Mouse (Mus musculus) cerebellum, adult 8-10 months (tissue): ENCODE data around the gene Gimap8.

ENCODE experiments used
- DNase-seq: peaks from one replicate; pipeline ENCODE4 v3.0.0; 2022

The Gimap8 gene

DNA sequence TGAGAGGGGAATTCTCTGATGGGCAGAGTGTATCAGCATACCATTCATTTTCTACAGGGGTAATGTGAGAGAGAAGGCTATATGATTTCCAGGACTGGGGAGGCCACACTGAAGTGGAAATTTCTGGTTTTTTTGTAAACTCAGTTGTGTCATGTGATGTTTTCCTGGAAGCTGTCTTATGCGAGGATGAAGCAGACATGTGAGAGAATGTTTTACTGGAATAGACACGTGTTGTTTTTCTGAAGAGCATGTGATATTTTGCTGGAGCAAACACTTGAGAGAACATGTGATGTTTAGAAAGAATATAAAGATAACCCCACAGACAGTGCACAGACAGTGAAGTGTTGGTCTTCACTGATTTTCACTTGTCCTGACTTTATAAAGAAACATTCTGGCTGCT lies 8.5 kb upstream of the Gimap8 start:
- DNase-seq, result no peak

DNA sequence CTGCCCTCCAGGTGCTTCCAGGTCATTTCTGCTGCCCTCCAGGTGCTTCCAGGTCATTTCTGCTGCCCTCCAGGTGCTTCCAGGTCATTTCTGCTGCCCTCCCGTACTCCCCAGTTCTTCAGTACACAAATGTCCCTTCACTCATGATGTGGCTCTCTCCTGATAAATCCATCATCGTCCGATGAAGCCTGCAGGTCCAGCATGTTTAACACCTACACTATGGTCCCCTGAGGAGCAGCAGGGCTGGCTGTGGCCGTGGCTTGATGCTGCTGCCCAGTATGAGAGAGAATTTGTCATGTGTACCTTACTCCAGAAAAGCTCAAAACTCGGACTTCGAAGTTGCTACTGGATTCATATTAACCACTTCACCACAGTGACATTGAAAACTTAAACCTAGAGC lies 5.6 kb upstream of the Gimap8 start:
- no peak for DNase-seq

DNA sequence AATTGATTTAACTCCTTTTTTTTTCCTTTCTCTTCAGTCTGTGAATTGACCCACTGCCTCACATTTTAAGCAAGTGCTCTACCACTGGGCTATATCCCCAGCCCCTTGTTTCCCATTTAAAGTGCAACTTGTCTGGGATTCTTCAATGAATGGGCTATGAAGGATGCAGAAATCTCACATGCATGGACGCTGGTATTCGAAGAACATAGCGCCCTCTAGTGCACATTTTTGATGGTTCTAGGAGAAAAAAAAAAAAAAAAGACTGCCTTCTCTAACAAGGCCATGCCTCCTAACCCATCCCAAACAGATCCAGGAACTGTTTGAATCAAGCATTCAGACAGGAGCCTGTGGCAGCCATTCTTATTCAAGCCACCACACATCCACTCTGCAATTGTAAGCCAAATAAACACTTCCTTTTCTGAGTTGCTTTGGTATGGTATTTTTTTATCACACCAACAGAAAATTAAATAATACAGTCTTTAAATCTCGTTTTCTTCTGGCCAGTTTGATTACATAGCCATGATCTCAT lies 4.2 kb upstream of the Gimap8 start:
- peak; percentile 50 for DNase-seq

DNA sequence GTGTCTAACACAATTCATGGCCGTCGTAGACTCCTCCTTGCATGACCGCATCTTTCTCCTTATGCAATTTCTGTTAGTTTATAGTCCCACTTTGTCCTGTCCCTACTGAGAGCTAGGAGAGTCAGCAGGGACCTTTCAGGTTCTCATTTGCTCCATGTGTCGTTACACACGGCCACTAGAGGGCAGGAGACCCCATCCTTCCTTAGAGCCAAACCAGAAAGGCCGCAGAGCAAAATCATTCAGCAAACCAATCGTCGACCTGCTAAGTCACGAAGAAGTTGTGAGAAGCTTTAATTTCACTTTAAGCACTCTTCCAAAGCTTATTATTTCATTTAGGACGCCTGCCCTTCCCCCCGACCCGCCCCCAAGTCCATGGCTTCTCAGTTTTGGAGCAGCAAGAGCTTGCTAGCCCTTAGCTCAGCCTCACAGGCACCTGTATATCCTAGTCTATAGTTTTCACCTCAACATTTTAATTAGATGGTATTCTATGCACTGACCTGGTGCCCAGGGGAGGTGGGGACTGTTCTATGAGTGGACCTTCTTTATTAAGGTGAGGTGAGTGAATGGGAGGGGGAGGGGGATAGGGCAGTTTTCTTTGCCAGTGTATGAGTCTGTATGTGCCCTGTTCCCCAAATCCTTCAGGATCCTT lies 1.2 kb upstream of the Gimap8 start:
- DNase-seq, result peak; percentile 55

DNA sequence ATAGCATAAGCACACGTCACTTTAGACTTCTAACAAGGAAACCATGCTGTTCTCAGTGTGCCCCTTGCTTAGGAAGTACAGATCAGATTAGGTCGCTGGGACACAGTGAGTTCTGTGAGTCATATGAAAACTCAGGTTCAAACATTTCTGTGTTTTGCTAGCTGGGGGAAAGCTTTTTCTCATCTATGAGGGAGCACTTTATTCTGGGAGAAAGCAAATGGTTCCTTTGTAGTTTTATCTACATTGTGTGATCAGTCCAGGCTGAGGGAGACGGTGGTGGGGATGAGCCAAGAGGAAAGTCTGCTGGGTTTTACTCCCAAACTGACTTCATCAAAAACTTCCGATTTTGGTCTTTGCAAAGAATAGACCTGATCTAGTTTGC lies 734 bp upstream of the Gimap8 start:
- DNase-seq, result no peak

DNA sequence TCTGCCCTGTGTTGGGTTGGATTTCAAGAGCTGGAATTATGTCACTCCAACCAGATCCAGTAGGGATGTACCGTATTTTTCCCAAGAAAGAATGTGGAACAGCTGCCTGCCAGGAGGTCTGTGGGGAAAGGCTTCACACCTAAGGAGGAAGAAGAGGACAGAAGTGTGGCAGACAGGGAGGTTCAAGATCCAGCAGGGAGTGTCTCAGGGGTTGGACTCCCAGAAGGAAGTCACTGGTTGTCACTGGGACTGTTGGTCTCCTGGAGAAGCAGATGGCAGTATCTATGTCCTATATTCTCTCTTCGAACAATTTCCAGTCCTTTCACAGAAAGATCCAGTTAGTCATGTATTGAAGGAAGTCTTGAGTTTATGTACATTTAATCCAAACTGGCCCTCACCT lies 577 bp downstream of the Gimap8 start:
- DNase-seq, result no peak

DNA sequence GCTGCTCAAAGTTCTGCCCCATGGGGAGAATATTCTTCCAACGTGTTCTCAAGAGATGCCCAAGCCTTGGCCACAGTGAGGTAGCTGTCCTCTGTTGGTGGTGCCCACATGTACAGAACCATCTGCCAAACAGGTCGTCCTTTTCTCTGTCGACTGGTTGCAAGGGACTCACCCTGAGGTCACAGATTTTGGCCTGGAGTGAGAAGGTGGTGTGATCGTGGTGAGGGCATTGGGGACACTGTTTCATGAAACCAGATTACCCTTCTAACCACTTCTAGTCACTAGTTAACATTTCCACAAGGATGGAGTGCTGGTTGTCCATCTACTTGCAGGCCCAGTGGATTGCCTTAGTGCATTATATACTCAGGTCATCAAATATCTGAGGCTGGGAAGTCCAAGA lies 1.7 kb downstream of the Gimap8 start:
- no peak for DNase-seq

DNA sequence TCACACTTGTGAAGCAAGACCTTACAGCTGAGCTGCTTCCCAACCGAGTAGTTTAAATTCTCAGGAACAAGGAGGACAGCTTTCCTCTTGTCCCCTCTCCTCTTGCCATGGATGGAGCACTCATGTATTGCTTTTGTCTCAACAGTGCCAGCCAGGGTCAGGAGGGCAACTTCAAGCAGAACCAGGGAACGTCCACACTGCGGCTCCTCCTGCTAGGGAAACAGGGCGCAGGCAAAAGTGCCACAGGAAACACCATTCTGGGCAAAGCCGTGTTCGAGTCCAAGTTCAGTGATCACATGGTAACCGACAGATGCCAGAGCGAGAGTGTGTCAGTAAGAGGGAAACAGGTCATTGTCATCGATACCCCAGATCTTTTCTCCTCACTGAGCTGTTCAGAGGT lies 3.0 kb downstream of the Gimap8 start:
- no peak for DNase-seq

DNA sequence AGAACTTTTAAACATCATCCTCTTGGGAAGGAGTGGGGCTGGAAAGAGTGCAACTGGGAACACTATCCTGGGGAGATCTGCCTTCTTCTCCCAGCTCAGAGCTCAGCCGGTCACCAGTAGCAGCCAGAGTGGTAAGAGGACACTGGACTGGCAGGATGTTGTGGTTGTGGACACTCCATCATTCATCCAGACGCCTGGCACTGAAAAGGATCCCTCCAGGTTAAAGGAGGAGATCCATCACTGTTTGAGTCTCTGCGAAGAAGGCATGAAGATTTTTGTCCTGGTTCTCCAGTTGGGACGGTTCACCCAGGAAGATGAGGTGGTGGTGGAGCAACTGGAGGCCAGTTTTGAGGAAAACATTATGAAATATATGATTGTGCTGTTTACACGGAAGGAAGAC lies 11.7 kb downstream of the Gimap8 start:
- no peak for DNase-seq

DNA sequence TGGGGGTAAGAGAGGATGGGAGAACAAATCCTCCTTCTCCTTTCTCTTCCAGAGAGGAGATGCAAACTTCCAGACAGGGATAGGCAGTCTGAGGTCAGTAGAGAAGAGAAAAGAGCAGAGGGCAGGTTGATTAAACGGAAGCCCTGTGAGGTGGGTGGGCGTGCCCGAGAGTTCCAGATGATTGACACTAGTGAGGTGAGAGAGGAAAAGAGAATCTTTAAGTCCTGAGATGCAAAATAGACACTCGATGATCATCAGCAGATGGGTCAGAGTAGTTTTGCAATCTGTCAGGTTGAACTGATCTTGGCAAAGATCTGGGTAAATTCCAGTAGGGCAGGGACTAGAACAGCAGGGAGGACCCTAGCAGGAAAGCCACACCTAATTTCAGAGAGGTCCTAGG lies 17.7 kb downstream of the Gimap8 start:
- DNase-seq, result no peak

DNA sequence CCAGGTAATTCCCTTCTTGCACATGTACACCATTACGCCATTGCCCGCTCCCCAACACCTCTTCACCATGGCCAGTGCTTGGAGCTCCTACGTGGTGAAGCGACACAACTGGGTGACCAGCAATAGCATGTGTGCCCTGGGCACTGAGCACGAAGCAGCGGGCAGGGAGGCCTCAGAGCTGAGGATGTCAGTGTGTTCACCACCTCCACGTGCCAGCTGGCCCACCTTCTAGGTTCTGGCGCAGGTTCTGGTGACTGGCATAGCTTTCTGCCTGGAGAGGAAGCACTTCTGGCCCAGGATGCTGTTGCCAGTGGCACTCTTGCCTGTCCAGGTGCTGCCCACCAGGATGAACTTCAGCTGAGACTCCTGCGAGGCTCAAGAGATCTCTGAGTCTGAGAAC lies 18.4 kb downstream of the Gimap8 start:
- DNase-seq, result no peak

DNA sequence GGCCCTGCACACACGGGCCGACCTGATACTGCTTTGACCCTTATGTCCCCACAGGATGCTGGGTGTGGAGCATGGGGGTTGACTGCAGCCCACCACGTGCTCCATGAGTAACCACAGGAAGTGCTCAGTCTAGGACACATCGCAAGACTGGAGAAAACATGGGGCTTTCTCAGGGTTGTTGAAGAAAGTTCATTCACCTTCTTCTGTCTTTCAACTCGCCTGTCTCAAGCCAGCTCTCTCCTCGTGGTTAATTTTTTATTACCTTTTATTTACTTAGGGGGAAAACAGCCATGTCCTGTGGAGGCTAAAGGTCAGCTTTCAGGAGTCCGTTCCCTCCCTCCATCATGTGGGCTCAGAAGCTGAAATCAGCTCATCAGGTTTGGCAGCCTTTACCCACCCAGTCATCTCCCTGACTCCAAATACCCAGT lies 19.1 kb downstream of the Gimap8 start:
- DNase-seq, result no peak

DNA sequence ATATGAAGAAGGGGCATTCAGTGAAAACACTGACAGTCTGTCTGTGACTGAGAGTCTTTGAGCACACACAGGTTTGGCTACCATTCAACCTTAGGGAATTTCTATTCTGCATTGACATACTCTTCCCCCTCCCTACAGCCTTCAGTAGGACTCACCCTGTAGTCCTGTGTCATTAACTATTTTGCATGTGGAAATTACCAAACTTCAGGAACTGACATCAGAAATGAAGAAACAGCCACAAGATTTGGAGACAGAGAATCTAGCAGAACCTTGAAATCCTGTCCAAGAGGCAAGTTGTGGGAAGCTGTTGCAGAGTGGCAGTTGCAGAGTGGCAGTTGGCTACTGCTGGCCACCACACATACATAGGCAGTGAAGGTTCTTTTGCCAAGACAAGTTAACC lies 21.0 kb downstream of the Gimap8 start:
- no peak for DNase-seq

DNA sequence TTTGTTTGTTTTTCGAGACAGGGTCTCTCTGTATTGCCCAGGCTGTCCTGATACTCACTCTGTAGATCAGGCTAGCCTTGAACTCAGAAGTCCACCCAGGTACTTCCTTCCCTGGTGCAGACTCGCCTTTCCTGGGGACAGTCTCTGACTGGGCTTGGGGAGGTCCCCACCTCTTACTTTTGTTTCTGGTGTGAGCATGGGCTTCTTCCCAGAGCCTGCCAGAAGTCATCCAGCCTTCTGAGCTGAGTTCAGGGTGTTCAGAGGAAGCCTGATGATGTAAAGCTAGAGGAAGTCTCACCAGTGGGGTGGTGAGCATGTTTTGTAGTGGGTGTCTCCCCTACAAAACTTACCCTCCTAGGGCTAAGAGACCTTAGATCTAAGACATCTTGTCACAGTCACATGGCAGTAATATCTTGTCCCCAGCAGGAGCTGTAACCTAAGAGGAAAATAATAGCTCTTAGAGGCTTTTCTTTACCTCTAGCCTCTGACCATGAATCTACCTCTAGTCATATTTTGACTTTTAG lies 22.5 kb downstream of the Gimap8 start:
- DNase-seq, result no peak

DNA sequence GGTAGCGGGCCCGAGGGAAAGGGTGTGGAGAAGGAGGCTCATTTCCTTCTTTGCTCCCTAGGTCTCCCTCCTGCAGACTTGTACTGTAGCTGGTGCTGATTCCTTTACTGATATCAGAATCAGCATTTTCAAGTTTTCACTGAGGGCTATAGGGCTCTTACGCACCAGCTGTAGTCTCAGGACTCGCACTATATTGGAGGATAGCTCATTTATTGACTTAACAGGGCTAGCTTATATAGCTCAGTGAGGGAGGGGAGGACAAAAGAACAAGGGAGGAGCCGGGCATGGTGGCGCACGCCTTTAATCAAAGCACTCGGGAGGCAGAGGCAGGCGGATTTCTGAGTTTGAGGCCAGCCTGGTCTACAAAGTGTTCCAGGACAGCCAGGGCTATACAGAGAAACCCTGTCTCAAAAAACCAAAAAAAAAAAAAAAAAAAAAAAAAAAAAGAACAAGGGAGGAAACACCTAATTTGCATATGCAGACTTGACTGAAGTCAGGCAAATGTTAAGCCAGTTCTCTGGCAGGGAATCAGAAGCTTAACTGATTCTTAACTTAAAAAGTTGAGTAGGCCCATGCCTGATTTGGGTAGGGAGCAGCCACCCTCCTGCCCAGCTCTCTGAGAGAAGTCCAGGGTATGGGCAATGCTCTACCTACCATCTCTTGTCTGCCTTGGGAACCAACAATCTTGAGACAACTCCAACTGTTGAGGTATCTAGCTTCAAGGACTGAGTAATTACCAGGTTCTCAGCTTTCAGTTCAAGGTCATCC lies 27.4 kb downstream of the Gimap8 start:
- DNase-seq, result no peak

DNA sequence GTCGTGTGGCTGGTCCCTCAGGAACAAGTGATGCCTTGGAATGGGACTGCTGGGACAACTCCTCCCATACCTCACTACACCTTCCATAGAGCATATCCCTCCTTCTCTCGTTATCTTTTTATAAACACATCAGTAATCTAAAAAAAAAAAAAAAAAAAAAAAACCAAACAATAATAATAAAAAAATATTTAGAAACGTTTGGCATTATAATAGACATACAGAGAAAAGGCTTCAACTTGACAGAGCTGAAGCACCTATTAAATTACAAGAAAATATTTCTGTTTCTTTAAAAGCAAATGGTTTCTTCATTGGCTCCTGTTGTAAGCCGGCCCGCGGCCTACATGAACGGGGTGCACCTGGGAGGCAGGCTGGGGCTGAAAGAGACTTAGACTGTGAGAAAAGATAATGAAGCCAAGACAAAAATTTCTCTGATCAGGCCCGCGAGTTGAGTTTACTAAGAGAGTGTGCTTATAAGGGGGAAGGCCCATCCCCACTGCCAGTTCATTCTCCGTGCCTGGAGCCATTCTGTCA lies 28.4 kb downstream of the Gimap8 start:
- DNase-seq, result no peak

DNA sequence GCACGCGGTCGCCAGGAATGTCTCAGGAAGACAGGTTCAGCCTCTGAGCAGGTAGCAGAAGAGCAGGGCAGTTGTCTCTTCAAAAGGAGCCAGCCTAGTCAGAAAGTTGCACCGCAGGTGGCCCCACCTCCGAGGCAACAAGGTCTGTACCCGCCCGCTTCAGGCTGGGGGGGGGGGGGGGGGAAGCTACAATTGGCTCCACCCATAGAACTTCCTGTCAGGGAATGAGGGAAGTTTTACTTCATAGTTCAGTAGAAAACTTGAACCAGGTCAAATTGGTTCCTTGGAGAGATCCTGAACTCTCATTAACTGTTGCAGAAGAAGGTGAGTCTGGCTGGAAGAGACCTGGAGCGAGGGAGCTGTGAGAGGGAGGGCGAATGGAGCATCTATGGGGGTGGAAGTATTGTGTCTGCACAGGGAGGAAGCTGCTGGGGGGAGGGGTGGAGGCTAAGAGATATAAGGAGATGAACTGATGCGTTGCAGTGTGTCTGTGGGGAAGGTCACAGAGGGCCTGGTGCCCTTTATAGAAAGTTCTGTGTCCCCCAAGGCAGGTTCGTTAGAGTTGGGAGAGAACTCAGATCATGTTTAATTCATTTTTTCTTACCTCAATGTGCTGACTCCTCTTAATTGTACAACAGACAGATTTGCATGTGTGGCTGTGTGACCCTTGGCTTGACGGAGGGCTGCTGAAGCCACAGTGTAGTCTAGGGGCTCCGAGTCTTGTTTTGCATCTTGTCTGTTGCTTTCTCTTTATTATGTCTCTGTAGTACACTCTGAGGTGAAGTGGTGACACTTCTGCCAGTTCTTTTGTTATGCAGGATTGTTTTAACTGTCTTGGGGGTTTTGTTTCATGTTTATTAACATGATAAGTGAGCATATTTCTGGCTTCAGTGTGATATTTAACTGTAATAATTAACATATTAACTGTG lies 29.2 kb downstream of the Gimap8 start, which contains the start of gene Gimap9:
Gene Gimap9 (plus strand): TSS at position 199 of the 929 bp plus-strand sequence.
- no peak for DNase-seq

DNA sequence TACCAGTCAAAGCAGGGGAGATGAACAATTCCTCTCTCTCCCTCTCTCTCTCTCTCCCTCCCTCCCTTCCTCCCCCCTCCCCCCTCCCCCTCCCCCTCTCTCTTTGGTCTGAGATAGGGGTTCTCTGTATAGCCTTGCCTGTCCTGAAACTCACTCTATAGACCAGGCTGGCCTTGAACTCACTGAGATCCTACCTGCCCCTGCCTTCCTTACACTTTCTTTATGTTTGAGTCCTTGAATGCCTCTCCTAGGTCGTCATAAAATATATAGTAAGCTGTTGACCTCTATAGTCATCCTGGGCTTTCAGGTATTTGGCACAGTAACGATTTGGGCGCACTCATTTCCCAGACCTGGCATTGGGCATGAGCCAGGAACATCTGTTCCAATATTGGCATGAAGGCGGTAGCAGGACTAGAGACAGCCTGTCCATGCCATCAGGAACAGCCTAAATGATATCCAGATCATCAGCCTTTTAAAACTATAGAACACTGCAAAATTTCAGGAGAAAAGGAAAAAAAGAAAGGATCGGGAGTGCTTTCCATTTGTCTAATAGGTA lies 29.9 kb downstream of the Gimap8 start:
- no peak for DNase-seq

DNA sequence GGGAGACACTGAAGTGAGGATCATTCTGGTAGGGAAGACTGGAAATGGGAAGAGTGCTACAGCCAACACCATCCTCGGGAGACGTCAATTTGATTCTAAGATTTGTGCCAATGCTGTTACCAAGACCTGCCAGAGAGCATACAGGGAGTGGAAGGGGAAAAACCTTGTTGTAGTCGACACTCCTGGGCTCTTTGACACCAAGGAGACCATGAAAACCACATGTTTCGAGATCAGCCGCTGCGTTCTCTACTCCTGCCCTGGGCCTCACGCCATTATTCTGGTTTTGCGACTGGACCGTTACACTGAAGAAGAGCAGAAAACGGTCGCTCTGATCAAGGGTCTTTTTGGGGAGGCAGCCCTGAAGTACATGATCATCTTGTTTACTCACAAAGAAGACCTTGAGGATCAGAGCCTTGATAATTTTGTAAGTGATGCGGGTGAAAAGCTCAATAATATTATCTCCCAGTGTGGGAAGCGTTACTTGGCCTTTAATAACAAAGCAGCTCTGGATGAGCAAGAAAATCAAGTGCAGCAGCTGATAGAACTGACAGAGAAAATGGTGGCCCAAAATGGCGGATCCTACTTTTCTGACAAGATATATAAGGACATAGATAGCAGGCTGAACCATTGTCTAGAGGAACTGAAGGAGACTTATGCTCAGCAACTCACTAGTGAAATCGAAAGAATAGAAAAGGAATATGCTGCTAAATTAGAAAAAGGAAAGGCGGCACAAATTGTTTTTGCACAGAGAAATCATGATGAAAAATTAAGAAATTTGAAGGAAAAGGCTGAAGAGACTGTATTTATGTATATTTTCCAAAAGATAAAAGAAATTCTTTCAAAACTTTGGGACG lies 30.7 kb downstream of the Gimap8 start:
- no peak for DNase-seq

DNA sequence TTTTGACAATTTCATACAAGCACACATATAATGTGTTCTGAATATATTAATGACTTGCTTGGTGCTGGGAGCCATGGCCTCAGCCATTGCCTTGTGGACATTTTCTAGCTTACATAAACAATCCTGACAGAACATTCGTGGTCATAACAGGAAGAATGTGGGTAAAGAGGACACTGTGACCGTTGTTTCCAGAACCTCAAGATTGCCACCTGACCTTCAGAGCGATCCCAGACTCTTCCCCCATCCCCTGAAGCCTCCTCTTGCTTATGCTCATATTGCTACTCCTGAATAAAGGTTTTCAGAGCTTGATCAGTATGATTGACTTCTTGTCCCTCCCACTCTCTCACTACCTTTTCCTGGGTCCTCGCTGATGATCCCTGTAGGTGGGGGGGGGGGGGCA lies 31.4 kb downstream of the Gimap8 start:
- no peak for DNase-seq

DNA sequence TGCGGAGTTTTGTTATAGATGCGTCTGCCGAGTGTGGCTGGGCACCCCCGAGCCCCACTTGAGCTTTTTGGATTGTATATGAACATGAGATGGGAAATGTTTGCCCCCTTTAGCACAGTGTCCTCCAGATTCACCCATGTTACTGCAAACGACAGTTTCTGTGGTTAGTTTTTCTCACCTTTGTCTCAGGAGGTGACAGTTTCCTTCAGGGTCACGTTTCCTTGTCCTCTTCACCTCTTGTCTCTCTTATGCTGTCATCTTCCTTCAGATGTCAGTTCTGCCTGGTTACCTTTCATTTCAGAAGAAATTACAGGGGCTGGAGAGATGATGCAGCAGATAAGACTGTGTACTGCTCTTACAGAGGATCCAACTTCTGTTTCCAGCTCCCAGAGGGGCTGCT lies 32.7 kb downstream of the Gimap8 start:
- no peak for DNase-seq

DNA sequence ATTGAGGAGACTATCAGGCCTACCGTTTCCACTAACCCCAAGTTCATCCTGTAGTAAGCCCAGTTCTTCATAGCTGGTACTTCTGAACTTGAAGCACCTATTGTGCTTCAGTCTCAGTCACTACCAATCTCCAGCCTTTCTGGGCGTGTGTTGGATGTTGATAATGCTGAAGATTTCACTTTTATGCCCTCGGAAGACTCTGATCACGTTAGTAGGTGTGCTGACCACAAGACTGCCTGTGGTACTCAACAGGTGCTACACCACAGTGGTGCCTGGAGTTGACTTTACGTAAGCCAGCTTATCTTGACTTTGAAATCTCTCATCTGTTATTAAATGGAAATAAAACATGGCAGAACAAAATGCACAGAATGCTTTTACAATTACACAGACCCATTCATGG lies 33.4 kb downstream of the Gimap8 start:
- no peak for DNase-seq
